Mouse (Mus musculus): ENCODE data around the gene Aldh4a1.

Gene Aldh4a1

GRCm38 (mm10) chr4:139683728-139684638 lies 61.3 kb downstream of the Aldh4a1 start:
- DNase-seq, result no peak

- DNase-seq, result no peak
Observed at GRCm38 (mm10) chr4:139684639-139685017, 62.0 kb downstream of the Aldh4a1 start.

GRCm38 (mm10) chr4:139688058-139688457 lies 65.4 kb downstream of the Aldh4a1 start:
- DNase-seq, result no peak

- no peak for DNase-seq
Observed at GRCm38 (mm10) chr4:139689627-139690269, 67.1 kb downstream of the Aldh4a1 start.

- DNase-seq, result no peak
Observed at GRCm38 (mm10) chr4:139693315-139693714, 70.6 kb downstream of the Aldh4a1 start.

- DNase-seq, result no peak
Observed at GRCm38 (mm10) chr4:139697755-139698154, 75.1 kb downstream of the Aldh4a1 start.

GRCm38 (mm10) chr4:139698602-139699001 lies 75.9 kb downstream of the Aldh4a1 start:
- no peak for DNase-seq

Measured in cerebellum, adult 11-12 months (tissue).